Mouse (Mus musculus) adrenal gland, adult 2 months (tissue): Measurements from ENCODE around the gene Slc22a8. TPM values are rescaled to one million over a fixed set of nuclear protein-coding genes. Genes with fewer than 3 reads are reported as not detected.

Experiments used
- DNase-seq: peaks from one replicate; pipeline ENCODE4 v3.0.0; 2021
- polyA plus RNA-seq: library from polyadenylated mRNA; depleted of rRNA; stranded (reverse); fragments of >200 nt; gene quantifications from 2 replicates; pipeline ENCODE4 v1.2.3, GENCODE M21; 2012; rRNA removed
- total RNA-seq, 2 experiments: library from RNA; stranded (reverse); gene quantifications; 2 replicates each; pipeline ENCODE4 v1.2.3; 2021

The Slc22a8 gene
- total and polyA plus RNA-seq, 3 experiments: 0.17 to 0.34 (median 0.31) TPM

- no peak for DNase-seq
Observed at GRCm38 (mm10) chr19:8599229-8599628, 8.2 kb downstream of the Slc22a8 start.

- DNase-seq: no peak
Observed at GRCm38 (mm10) chr19:8601922-8602321, 10.9 kb downstream of the Slc22a8 start.

GRCm38 (mm10) chr19:8602914-8603313, 11.9 kb downstream of the Slc22a8 start:
- DNase-seq: no peak

GRCm38 (mm10) chr19:8604536-8605240, 13.6 kb downstream of the Slc22a8 start:
- no peak for DNase-seq

- DNase-seq: no peak
Observed at GRCm38 (mm10) chr19:8605241-8605558, 14.1 kb downstream of the Slc22a8 start.

GRCm38 (mm10) chr19:8611358-8612123, 20.5 kb downstream of the Slc22a8 start:
- DNase-seq: no peak

GRCm38 (mm10) chr19:8613111-8613510, 22.1 kb downstream of the Slc22a8 start:
- DNase-seq: no peak

- DNase-seq: no peak
Observed at GRCm38 (mm10) chr19:8614343-8614742, 23.3 kb downstream of the Slc22a8 start.

- no peak for DNase-seq
Observed at GRCm38 (mm10) chr19:8616314-8616713, 25.3 kb downstream of the Slc22a8 start.

- DNase-seq: no peak
Observed at GRCm38 (mm10) chr19:8617904-8618303, 26.9 kb downstream of the Slc22a8 start, which contains the start of gene Slc22a6. TSS of gene Slc22a6 (plus strand) at chr19:8618039.

- DNase-seq: no peak
Observed at GRCm38 (mm10) chr19:8621098-8621497, 30.0 kb downstream of the Slc22a8 start.

GRCm38 (mm10) chr19:8630249-8630648, 39.2 kb downstream of the Slc22a8 start:
- DNase-seq: no peak

GRCm38 (mm10) chr19:8630826-8631225, 39.8 kb downstream of the Slc22a8 start:
- DNase-seq: no peak

- no peak for DNase-seq
Observed at GRCm38 (mm10) chr19:8632029-8632428, 41.0 kb downstream of the Slc22a8 start.

GRCm38 (mm10) chr19:8642086-8642485, 51.0 kb downstream of the Slc22a8 start:
- DNase-seq: no peak

- no peak for DNase-seq
Observed at GRCm38 (mm10) chr19:8646393-8646792, 55.3 kb downstream of the Slc22a8 start.

GRCm38 (mm10) chr19:8655833-8656232, 64.8 kb downstream of the Slc22a8 start:
- DNase-seq: no peak

GRCm38 (mm10) chr19:8656341-8656740, 65.3 kb downstream of the Slc22a8 start:
- DNase-seq: no peak

Other genes with a start within 250 kb of the Slc22a8 start
- under 1 TPM in 1 of 2 experiments, not detected in 1; 0.20 TPM for gene Slc22a30, start 186.1 kb upstream of the Slc22a8 start, total RNA-seq
- gene Slc22a30, start 186.1 kb upstream of the Slc22a8 start, polyA plus RNA-seq: 0.04 TPM in 1 of 2 replicates, not detected in the other
- not detected for gene Slc22a6, start 26.8 kb downstream of the Slc22a8 start, total RNA-seq
- gene Slc22a6, start 26.8 kb downstream of the Slc22a8 start, polyA plus RNA-seq: 0.06 TPM in 1 of 2 replicates, not detected in the other
- gene Chrm1, start 72.5 kb downstream of the Slc22a8 start, total RNA-seq: 1 to 10 TPM in 1 of 2 experiments, under 1 TPM in 1; 0.86 to 1.9 TPM
- gene Chrm1, start 72.5 kb downstream of the Slc22a8 start, polyA plus RNA-seq: 1.1 and 1.5 TPM in 2 replicates
- gene Slc3a2, start 132.1 kb downstream of the Slc22a8 start, total RNA-seq: 100 to 1,000 TPM; 202 to 548 TPM
- 162 and 192 TPM in 2 replicates for gene Slc3a2, start 132.1 kb downstream of the Slc22a8 start, polyA plus RNA-seq
- 10 to 100 TPM; 54.3 to 77.1 TPM for gene Wdr74, start 144.6 kb downstream of the Slc22a8 start, total RNA-seq
- gene Wdr74, start 144.6 kb downstream of the Slc22a8 start, polyA plus RNA-seq: 23.4 and 24.0 TPM in 2 replicates
- gene 1700092M07Rik, start 149.5 kb downstream of the Slc22a8 start, total RNA-seq: under 1 TPM; 0.79 to 0.84 TPM
- not detected in 2 replicates for gene 1700092M07Rik, start 149.5 kb downstream of the Slc22a8 start, polyA plus RNA-seq
- gene Stx5a, start 150.2 kb downstream of the Slc22a8 start, total RNA-seq: 10 to 100 TPM; 80.4 to 95.4 TPM
- 67.1 and 73.5 TPM in 2 replicates for gene Stx5a, start 150.2 kb downstream of the Slc22a8 start, polyA plus RNA-seq
- gene Nxf1, start 165.8 kb downstream of the Slc22a8 start, total RNA-seq: 100 to 1,000 TPM; 102 to 165 TPM
- 43.4 and 48.0 TPM in 2 replicates for gene Nxf1, start 165.8 kb downstream of the Slc22a8 start, polyA plus RNA-seq
- gene Tmem223, start 179.7 kb downstream of the Slc22a8 start, total RNA-seq: 100 to 1,000 TPM; 114 to 134 TPM
- gene Tmem223, start 179.7 kb downstream of the Slc22a8 start, polyA plus RNA-seq: 352 and 381 TPM in 2 replicates
- gene Tmem179b, start 183.2 kb downstream of the Slc22a8 start, total RNA-seq: 10 to 100 TPM; 60.9 to 62.7 TPM
- gene Tmem179b, start 183.2 kb downstream of the Slc22a8 start, polyA plus RNA-seq: 163 and 218 TPM in 2 replicates
- gene Taf6l, start 195.2 kb downstream of the Slc22a8 start, total RNA-seq: 10 to 100 TPM; 11.9 to 17.2 TPM
- 22.4 and 25.1 TPM in 2 replicates for gene Taf6l, start 195.2 kb downstream of the Slc22a8 start, polyA plus RNA-seq
- 100 to 1,000 TPM in 1 of 2 experiments, 10 to 100 TPM in 1; 71.9 to 103 TPM for gene Polr2g, start 207.3 kb downstream of the Slc22a8 start, total RNA-seq
- gene Polr2g, start 207.3 kb downstream of the Slc22a8 start, polyA plus RNA-seq: 24.0 and 25.9 TPM in 2 replicates
- gene Zbtb3, start 211.3 kb downstream of the Slc22a8 start, total RNA-seq: 1 to 10 TPM; 2.1 to 3.4 TPM
- gene Zbtb3, start 211.3 kb downstream of the Slc22a8 start, polyA plus RNA-seq: 1.9 and 2.4 TPM in 2 replicates
- gene Ttc9c, start 228.1 kb downstream of the Slc22a8 start, total RNA-seq: 10 to 100 TPM; 28.8 to 39.3 TPM
- 5.4 and 7.0 TPM in 2 replicates for gene Ttc9c, start 228.1 kb downstream of the Slc22a8 start, polyA plus RNA-seq
- 10 to 100 TPM; 56.3 to 57.4 TPM for gene Hnrnpul2, start 228.8 kb downstream of the Slc22a8 start, total RNA-seq
- 8.4 and 10.0 TPM in 2 replicates for gene Hnrnpul2, start 228.8 kb downstream of the Slc22a8 start, polyA plus RNA-seq
- gene AC129217.1, start 238.5 kb downstream of the Slc22a8 start, total RNA-seq: 10 to 100 TPM in 1 of 2 experiments, not detected in 1; 11.6 TPM
- not detected in 2 replicates for gene AC129217.1, start 238.5 kb downstream of the Slc22a8 start, polyA plus RNA-seq
- 100 to 1,000 TPM; 178 to 191 TPM for gene Bscl2, start 246.2 kb downstream of the Slc22a8 start, total RNA-seq
- 373 and 386 TPM in 2 replicates for gene Bscl2, start 246.2 kb downstream of the Slc22a8 start, polyA plus RNA-seq
- gene Gng3, start 247.9 kb downstream of the Slc22a8 start, total RNA-seq: 1 to 10 TPM; 5.7 to 7.0 TPM
- gene Gng3, start 247.9 kb downstream of the Slc22a8 start, polyA plus RNA-seq: 6.8 and 7.3 TPM in 2 replicates